Mouse (Mus musculus): ENCODE data around the gene Dnaja3.
"Not testable (repeated sequence)": the region's sequence is repeated elsewhere in the genome, so short reads cannot be mapped to it uniquely, and the experiment has no call there.

Gene Dnaja3

GRCm38 (mm10) chr16:4726528-4727128 lies 86.8 kb downstream of the Dnaja3 start:
- ChIA-PET CTCF (interaction anchor here (0.6 to 1.6 kb wide), 7 partner anchors 8 to 327 kb away, joined by 3 to 4 read pairs (median 3); partner anchors contain the start of genes Cdip1 (in 1 of the 4) and Tfap4 (in 1 of the 4)), POLR2A (interaction anchor here in 3 of 4 experiments (0.6 to 5.4 kb wide), 52 partner anchors 8 to 1343 kb away, joined by 3 to 31 read pairs (median 4); partner anchors contain the start of genes Cdip1 (in 3 of the 3), Ubald1 (in 3 of the 3), Coro7 (in 1 of the 3) and Pam16 (in 1 of the 3))

- CTCF ChIA-PET: interaction anchor here in 2 of 4 experiments (0.9 to 1.3 kb wide), 3 partner anchors 60 to 168 kb away, joined by 3 read pairs; partner anchors contain the start of gene Tfap4 (in 1 of the 2)
- POLR2A ChIA-PET: interaction anchor here in 2 of 4 experiments (0.6 to 5.4 kb wide), 11 partner anchors 11 to 153 kb away, joined by 3 to 31 read pairs (median 15); partner anchors contain the start of genes Cdip1 (in 1 of the 2), Coro7 (in 1 of the 2) and Ubald1 (in 1 of the 2)
Measured at GRCm38 (mm10) chr16:4727526-4727925, 87.7 kb downstream of the Dnaja3 start.

- CTCF ChIA-PET: no interaction called here
- POLR2A ChIA-PET: interaction anchor here in 1 of 4 experiments (0.6 to 1.9 kb wide), 3 partner anchors 27 to 92 kb away, joined by 3 to 5 read pairs (median 4); no protein-coding TSS in a partner anchor
Measured at GRCm38 (mm10) chr16:4727963-4728362, 88.2 kb downstream of the Dnaja3 start.

- POLR2A ChIA-PET: interaction anchor here (0.7 to 2.1 kb wide), 8 partner anchors 8 to 159 kb away, joined by 3 to 10 read pairs (median 4); partner anchors contain the start of gene Ubald1 (in 1 of the 4)
- CTCF ChIA-PET: interaction anchor here in 2 of 4 experiments (0.6 kb wide), 3 partner anchors 123 to 551 kb away, joined by 3 to 8 read pairs (median 6); no protein-coding TSS in a partner anchor
Measured at GRCm38 (mm10) chr16:4730776-4731358, 91.1 kb downstream of the Dnaja3 start.

GRCm38 (mm10) chr16:4736262-4736661 lies 96.5 kb downstream of the Dnaja3 start:
- ChIA-PET POLR2A (interaction anchor here in 2 of 4 experiments (0.9 to 1.4 kb wide), 6 partner anchors 10 to 150 kb away, joined by 3 to 4 read pairs (median 3); partner anchors contain the start of genes Coro7 (in 1 of the 2) and Hmox2 (in 1 of the 2)), CTCF (no interaction called here)

- POLR2A ChIA-PET: interaction anchor here in 1 of 4 experiments (0.6 to 1.6 kb wide), 6 partner anchors 8 to 154 kb away, joined by 3 to 7 read pairs (median 3); partner anchors contain the start of gene Hmox2
- CTCF ChIA-PET: interaction anchor here in 1 of 4 experiments (0.6 kb wide), 1 partner anchor 137 kb away, joined by 3 read pairs; no protein-coding TSS in a partner anchor
Measured at GRCm38 (mm10) chr16:4739994-4740393, 100.2 kb downstream of the Dnaja3 start.

GRCm38 (mm10) chr16:4742186-4742585 lies 102.4 kb downstream of the Dnaja3 start:
- POLR2A ChIA-PET: interaction anchor here in 2 of 4 experiments (0.6 to 2.5 kb wide), 10 partner anchors 8 to 25 kb away, joined by 3 to 16 read pairs (median 4); partner anchors contain the start of gene Hmox2 (in 1 of the 2)
- CTCF ChIA-PET: interaction anchor here in 1 of 4 experiments (2.0 kb wide), 1 partner anchor 21 kb away, joined by 4 read pairs; no protein-coding TSS in a partner anchor

GRCm38 (mm10) chr16:4752155-4752554 lies 112.4 kb downstream of the Dnaja3 start:
- CTCF ChIA-PET: no interaction called here

GRCm38 (mm10) chr16:4754045-4754444 lies 114.3 kb downstream of the Dnaja3 start:
- ChIA-PET POLR2A (interaction anchor here in 2 of 4 experiments (1.0 to 1.5 kb wide), 2 partner anchors 10 to 12 kb away, joined by 4 read pairs; no protein-coding TSS in a partner anchor), CTCF (interaction anchor here in 1 of 4 experiments (1.1 kb wide), 1 partner anchor 9 kb away, joined by 5 read pairs; no protein-coding TSS in a partner anchor)

More at GRCm38 (mm10) chr16:4752155-4752554, 112.4 kb downstream of the Dnaja3 start:
- POLR2A ChIA-PET: interaction anchor here in 2 of 4 experiments (0.6 to 3.3 kb wide), 3 partner anchors 10 to 122 kb away, joined by 4 to 16 read pairs (median 5); no protein-coding TSS in a partner anchor

- POLR2A ChIA-PET: interaction anchor here in 1 of 4 experiments (1.8 kb wide), 1 partner anchor 15 kb away, joined by 4 read pairs; no protein-coding TSS in a partner anchor
Measured at GRCm38 (mm10) chr16:4756660-4757335, 117.0 kb downstream of the Dnaja3 start.

More at GRCm38 (mm10) chr16:4756660-4757335, 117.0 kb downstream of the Dnaja3 start:
- CTCF ChIA-PET: not testable (repeated sequence)

Data from embryonic stem cell, embryonic (primary cell).